In genomic region chr17:90454356-90454737, GRCm38 (mm10) we compare ENCODE assay signal across 8 mouse cellular contexts.
DNase-seq lines count a peak whose midpoint lies in the region; ATAC-seq lines count a peak whose summit lies in the region.

No protein-coding gene starts in this region.

- DNase-seq in heart, postnatal 4 days = no peak
- DNase-seq in Muller cell, postnatal 12 days (ENCODE audit: inconsistent ontology term) = peak; percentile 33
- peak; percentile 44 for DNase-seq in limb, embryonic 10.5 days (ENCODE audit: low spot score)
- peak; percentile 22 for DNase-seq in right cerebral cortex, postnatal 14 days
- no peak for DNase-seq in MN1 (ENCODE audit: low spot score)
- DNase-seq in adrenal gland, postnatal 36 days = no peak

- no peaks in the 10 kb centered on the region for H3K36me3 ChIP-seq in heart, embryonic 15.5 days
- H3K36me3 ChIP-seq in embryonic facial prominence, embryonic 12.5 days = no peaks in the 10 kb centered on the region
- H3K36me3 ChIP-seq in limb, embryonic 10.5 days = no peaks in the 10 kb centered on the region

- H3K4me2 ChIP-seq in heart, embryonic 15.5 days = peak overlapping the region; percentile 91
- H3K4me2 ChIP-seq in embryonic facial prominence, embryonic 12.5 days (replicated peaks) = peak overlapping the region; percentile 96

- H3K9ac ChIP-seq in heart, embryonic 15.5 days = no peak overlapping the region
- peak overlapping the region; percentile 59; the same call in 1 of the 2 replicates for H3K9ac ChIP-seq in embryonic facial prominence, embryonic 12.5 days

- H3K27me3 ChIP-seq in heart, embryonic 15.5 days = peaks cover 49% of the 10 kb centered on the region
- H3K27me3 ChIP-seq in embryonic facial prominence, embryonic 12.5 days = peaks cover 32% of the 10 kb centered on the region
- peaks cover 47% of the 10 kb centered on the region for H3K27me3 ChIP-seq in limb, embryonic 10.5 days (ENCODE audit: low read depth, poor library complexity, severe bottlenecking)

- H3K27ac ChIP-seq in heart, embryonic 15.5 days = no peak overlapping the region
- no peak overlapping the region for H3K27ac ChIP-seq in embryonic facial prominence, embryonic 12.5 days
- H3K27ac ChIP-seq in limb, embryonic 10.5 days = 0 out of 2 replicates have a peak overlapping the region, but pooled peaks have one; percentile 68

- ATAC-seq in heart, embryonic 15.5 days (replicated peaks; ENCODE audit: insufficient number of reproducible peaks, insufficient read depth, low FRiP score, low read depth) = no peak
- ATAC-seq in embryonic facial prominence, embryonic 12.5 days (ENCODE audit: insufficient number of reproducible peaks, insufficient read depth, low FRiP score, low TSS enrichment) = peak; percentile 25; the same call in 1 of the 2 replicates

- peak overlapping the region; percentile 53 for H3K4me3 ChIP-seq in heart, embryonic 15.5 days
- peak overlapping the region; percentile 54 for H3K4me3 ChIP-seq in embryonic facial prominence, embryonic 12.5 days
- peak overlapping the region; percentile 70 for H3K4me3 ChIP-seq in limb, embryonic 10.5 days

- H3K9me3 ChIP-seq in heart, embryonic 15.5 days (replicated peaks) = no peaks in the 10 kb centered on the region
- no peaks in the 10 kb centered on the region for H3K9me3 ChIP-seq in embryonic facial prominence, embryonic 12.5 days
- H3K9me3 ChIP-seq in limb, embryonic 10.5 days (replicated peaks) = no peaks in the 10 kb centered on the region

- peaks cover 14% of the 10 kb centered on the region for H3K4me1 ChIP-seq in heart, embryonic 15.5 days (replicated peaks)
- peaks cover 6% of the 10 kb centered on the region; the same call in 1 of the 2 replicates for H3K4me1 ChIP-seq in embryonic facial prominence, embryonic 12.5 days
- H3K4me1 ChIP-seq in limb, embryonic 10.5 days = peaks cover 20% of the 10 kb centered on the region

- 4% methylated on average over 15 of the region's 15 CpGs for WGBS in heart, embryonic 15.5 days
- 4% methylated on average over 15 of the region's 15 CpGs for WGBS in embryonic facial prominence, embryonic 12.5 days
- WGBS in limb, embryonic 10.5 days = 2% methylated on average over 15 of the region's 15 CpGs

Comparison
In these comparisons a context has a peak if more than half of its experiments do, and no peak if none do; other contexts are left out.
1. DNase-seq: peak in Muller cell, postnatal 12 days (single experiment), limb, embryonic 10.5 days (single experiment) and right cerebral cortex, postnatal 14 days (single experiment); none in heart, postnatal 4 days (single experiment), MN1 (single experiment) and adrenal gland, postnatal 36 days (0 of 2).
2. Peak in every context shown above with its lines, with median percentiles within 50 percentile points of each other: H3K4me3 ChIP-seq.